Mouse (Mus musculus) testis, adult 2 months (tissue): Measurements from ENCODE around the gene Akip1.

Experiments used
- CTCF ChIP-seq: fragments of 200-500 bp; IDR thresholded peaks from 2 replicates; pipeline ENCODE4 v1.5.1; 2012; ENCODE audit warnings: low read depth, mild to moderate bottlenecking, inconsistent platforms, low read length, moderate library complexity; ENCODE audit not compliant: control insufficient read depth, insufficient read depth, insufficient replicate concordance
- POLR2A ChIP-seq: fragments of 200-500 bp; IDR thresholded peaks from 2 replicates; pipeline ENCODE4 v1.6.1; 2012; ENCODE audit warnings: low read depth, mild to moderate bottlenecking, inconsistent platforms, low read length, moderate library complexity; ENCODE audit not compliant: control insufficient read depth

GRCm38 (mm10) chr7:109751427-109752007 lies 48.0 kb downstream of the Akip1 start:
- TF ChIP-seq CTCF, result no peak
- no peak for TF ChIP-seq POLR2A
